Mouse (Mus musculus) G1E (cell line): ENCODE measurements around the gene Clasp1. TPM values are rescaled to one million over a fixed set of nuclear protein-coding genes. Genes with fewer than 3 reads are reported as not detected.

Experiments used
- ATAC-seq: 2 replicates; pipeline ENCODE4 v1.8.0; 2016; ENCODE audit warnings: mild to moderate bottlenecking; ENCODE audit not compliant: insufficient number of reproducible peaks, poor library complexity, low FRiP score, severe bottlenecking; ENCODE audit errors: extremely low read depth
- DNase-seq: peaks from one replicate; pipeline ENCODE4 v3.0.0; 2012; ENCODE audit warnings: low spot score
- H3K27me3 ChIP-seq: 2 replicates; pipeline ENCODE4 v1.6.1; 2012; ENCODE audit warnings: mild to moderate bottlenecking, low read length, inconsistent platforms; ENCODE audit not compliant: insufficient read depth
- H3K36me3 ChIP-seq: replicated peaks from 2 replicates; pipeline ENCODE3; 2012; ENCODE audit warnings: mild to moderate bottlenecking, inconsistent platforms
- H3K4me1 ChIP-seq: 2 replicates; pipeline ENCODE4 v1.6.1; 2012; ENCODE audit warnings: low read depth, low read length, inconsistent platforms, mixed read lengths; ENCODE audit not compliant: insufficient read depth
- H3K4me3 ChIP-seq: 2 replicates; pipeline ENCODE4 v1.5.1; 2012; ENCODE audit warnings: low read depth, mild to moderate bottlenecking, inconsistent platforms, low read length, moderate library complexity, mixed read lengths
- H3K9me3 ChIP-seq: replicated peaks from 2 replicates; pipeline ENCODE4 v1.6.1; 2012; ENCODE audit warnings: inconsistent platforms
- CTCF ChIP-seq: IDR thresholded peaks from 2 replicates; pipeline ENCODE4 v1.5.1; 2012; ENCODE audit warnings: low read depth, low read length, inconsistent platforms, mixed read lengths
- GATA1 ChIP-seq: IDR thresholded peaks from 2 replicates; pipeline ENCODE4 v1.6.1; 2012; ENCODE audit warnings: borderline replicate concordance, low read length, inconsistent platforms, mixed read lengths
- GATA2 ChIP-seq: IDR thresholded peaks from 2 replicates; pipeline ENCODE4 v1.6.1; 2012; ENCODE audit warnings: low read depth, low read length, inconsistent platforms, borderline replicate concordance
- POLR2AphosphoS5 ChIP-seq: IDR thresholded peaks from 2 replicates; pipeline ENCODE4 v1.6.1; 2012; ENCODE audit warnings: low read depth, low read length, inconsistent platforms; ENCODE audit not compliant: insufficient replicate concordance
- TAL1 ChIP-seq: conservative IDR thresholded peaks from 2 replicates; pipeline ENCODE4 v1.6.1; 2012; ENCODE audit warnings: low read depth, low read length, inconsistent platforms, mixed read lengths
- polyA plus RNA-seq: library from polyadenylated mRNA; stranded (reverse); fragments of >175 nt; gene quantifications from 2 replicates; pipeline ENCODE4 v1.2.3, GENCODE M21; 2012
- total RNA-seq, 2 experiments: library from RNA; stranded (forward) in 1 of 2; stranded (reverse) in 1 of 2; fragments of 200-1000 nt in 1 of 2; fragments of >200 nt in 1 of 2; fragmentation: Nextera tagmentation in 1 of 2; gene quantifications; 2 replicates each; pipeline ENCODE4 v1.2.3; 2014 to 2017

Clasp1 gene
- total and polyA plus RNA-seq, 3 experiments: 39.6 to 86.9 (median 51.2) TPM

DNA sequence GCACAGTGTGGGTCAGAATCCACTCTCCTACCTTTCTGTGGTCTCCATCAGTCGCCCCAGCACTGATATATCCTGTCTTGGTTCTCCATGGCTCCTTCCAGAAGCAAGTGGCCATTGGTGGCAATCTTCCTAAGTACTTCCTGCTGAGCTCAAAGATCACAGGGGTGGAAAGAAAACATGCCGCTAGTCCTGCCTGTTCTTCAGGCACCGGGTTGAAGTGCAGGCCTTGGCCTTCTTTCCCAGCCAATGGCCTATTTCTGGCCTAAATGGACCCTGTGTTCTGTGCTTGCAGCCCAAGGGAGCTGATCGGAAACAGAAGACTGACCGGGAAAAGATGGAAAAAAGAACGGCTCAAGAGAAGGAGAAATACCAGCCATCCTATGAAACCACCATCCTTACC is 269.9 kb downstream of the Clasp1 start:
- Histone ChIP-seq H3K27me3 (no peaks in the 10 kb centered on the region), H3K4me1 (no peaks in the 10 kb centered on the region), H3K4me3 (no peak overlapping the region), H3K36me3 (no peaks in the 10 kb centered on the region), H3K9me3 (no peaks in the 10 kb centered on the region; the same call in 1 of the 2 replicates)
- no peak for TF ChIP-seq POLR2AphosphoS5
- no peak for TF ChIP-seq GATA1
- TF ChIP-seq TAL1: no peak
- no peak for TF ChIP-seq CTCF
- no peak for TF ChIP-seq GATA2
- ATAC-seq (no peak), DNase-seq (no peak)

DNA sequence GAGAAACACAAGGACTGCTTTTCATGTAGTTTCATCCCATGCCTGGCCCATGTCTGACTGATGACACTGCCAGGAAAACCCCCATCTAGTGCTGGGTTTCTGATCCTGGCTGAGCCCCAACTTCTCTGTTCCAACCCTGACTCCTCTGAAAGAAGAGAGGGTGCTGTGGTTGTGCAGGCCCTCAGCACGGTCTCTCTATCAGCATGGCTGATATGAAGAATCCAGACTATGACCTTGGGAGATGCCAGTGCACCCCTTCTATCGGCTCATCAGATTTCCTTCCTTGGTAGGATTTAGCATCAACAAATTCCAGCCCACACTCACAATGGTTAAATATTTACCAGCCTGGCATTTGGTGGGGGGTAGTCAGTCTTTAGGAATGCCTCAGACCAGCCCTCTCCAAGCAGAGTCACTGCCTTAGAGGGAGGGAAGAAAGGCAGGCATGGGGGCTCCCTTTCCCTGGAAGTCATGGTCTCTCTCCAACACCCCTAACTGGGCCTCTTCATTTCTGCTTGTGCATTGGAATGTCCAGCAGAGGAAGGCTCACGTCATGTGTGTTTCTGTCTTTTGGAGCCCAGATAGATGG is 272.1 kb downstream of the Clasp1 start:
- Histone ChIP-seq H3K27me3 (no peaks in the 10 kb centered on the region), H3K9me3 (no peaks in the 10 kb centered on the region; the same call in 1 of the 2 replicates), H3K4me3 (no peak overlapping the region), H3K4me1 (no peaks in the 10 kb centered on the region), H3K36me3 (no peaks in the 10 kb centered on the region)
- TF ChIP-seq POLR2AphosphoS5: no peak
- no peak for TF ChIP-seq GATA2
- TF ChIP-seq TAL1: no peak
- no peak for TF ChIP-seq CTCF
- TF ChIP-seq GATA1: no peak
- ATAC-seq: no peak
- DNase-seq: no peak

Other genes with a start within 250 kb of the Clasp1 start
- gene Gm29106, start 212.5 kb upstream of the Clasp1 start, total RNA-seq (2014; fragmentation: Nextera tagmentation): not detected in 2 replicates
- gene Gm29106, start 212.5 kb upstream of the Clasp1 start, total RNA-seq (2017): 0.05 and 0.12 TPM in 2 replicates
- gene Gm29106, start 212.5 kb upstream of the Clasp1 start, polyA plus RNA-seq: not detected in 2 replicates
- 117 and 184 TPM in 2 replicates for gene Tsn, start 77.3 kb upstream of the Clasp1 start, total RNA-seq (2014; fragmentation: Nextera tagmentation)
- 143 and 188 TPM in 2 replicates for gene Tsn, start 77.3 kb upstream of the Clasp1 start, total RNA-seq (2017)
- gene Tsn, start 77.3 kb upstream of the Clasp1 start, polyA plus RNA-seq: 10.0 and 22.1 TPM in 2 replicates
- gene Nifk, start 67.2 kb upstream of the Clasp1 start, total RNA-seq (2014; fragmentation: Nextera tagmentation): 183 and 246 TPM in 2 replicates
- 186 and 206 TPM in 2 replicates for gene Nifk, start 67.2 kb upstream of the Clasp1 start, total RNA-seq (2017)
- 13.0 and 54.6 TPM in 2 replicates for gene Nifk, start 67.2 kb upstream of the Clasp1 start, polyA plus RNA-seq
- not detected in 2 replicates for gene Tfcp2l1, start 238.9 kb downstream of the Clasp1 start, total RNA-seq (2014; fragmentation: Nextera tagmentation)
- 0.06 and 0.11 TPM in 2 replicates for gene Tfcp2l1, start 238.9 kb downstream of the Clasp1 start, total RNA-seq (2017)
- gene Tfcp2l1, start 238.9 kb downstream of the Clasp1 start, polyA plus RNA-seq: not detected in 2 replicates